Mouse (Mus musculus) embryo, embryonic 10.5 days (tissue): Measurements from ENCODE around the gene Vmn1r78.
"Not testable (repeated sequence)": the region's sequence is repeated elsewhere in the genome, so short reads cannot be mapped to it uniquely, and the experiment has no call there.

Experiments
- DNase-seq: peaks from one replicate; pipeline ENCODE4 v3.0.0-alpha.2; 2015; ENCODE audit warnings: low spot score

Gene Vmn1r78

DNA sequence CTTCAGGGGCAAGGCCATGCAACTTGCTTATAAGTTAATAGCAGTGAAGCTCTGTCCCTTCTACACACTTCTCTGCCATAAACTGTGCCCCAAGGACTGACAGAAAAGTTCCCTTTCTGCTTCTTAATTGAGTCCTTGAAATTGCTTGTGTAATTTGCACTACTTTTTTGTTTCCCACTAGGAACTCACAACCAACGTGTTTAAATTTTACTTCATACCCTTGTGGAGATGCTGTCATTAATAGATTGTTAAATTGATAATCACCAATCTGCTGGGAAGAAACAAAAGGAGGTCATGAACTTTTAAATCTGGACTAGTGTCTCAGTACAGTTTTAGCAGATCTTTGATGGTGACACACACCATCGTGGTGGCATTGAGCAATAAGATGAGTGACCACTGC is at the start of gene Vmn1r78:
TSS of gene Vmn1r78 (plus strand) at position 301 of the 400 bp plus-strand sequence.
- no peak for DNase-seq

- DNase-seq: not testable (repeated sequence)
Observed at GRCm38 (mm10) chr7:12156463-12156862, 6.4 kb downstream of the Vmn1r78 start.

DNA sequence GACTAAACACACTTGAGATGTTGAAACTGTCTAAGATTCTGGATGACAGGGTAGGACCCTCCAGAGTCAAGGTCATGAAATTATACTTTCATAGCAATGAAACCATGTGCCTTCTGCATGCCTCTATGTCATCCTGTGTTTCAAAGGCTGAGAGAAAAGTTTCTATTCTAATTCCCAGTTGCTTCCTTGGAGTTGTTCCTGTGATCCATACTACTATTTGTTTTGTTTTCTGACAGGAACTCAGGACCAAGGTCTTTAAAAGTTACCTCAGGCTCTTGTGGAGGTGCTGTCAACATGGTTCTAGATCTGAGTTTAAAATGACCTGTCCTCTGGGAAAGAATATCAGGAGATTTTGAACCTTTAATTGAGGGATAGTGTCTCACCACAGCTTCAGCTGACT is 20.9 kb downstream of the Vmn1r78 start, which contains the start of gene Vmn1r79:
TSS of gene Vmn1r79 (plus strand) at position 301 of the 400 bp plus-strand sequence.
- not testable (repeated sequence) for DNase-seq

GRCm38 (mm10) chr7:12172926-12173325 is 22.9 kb downstream of the Vmn1r78 start:
- DNase-seq: not testable (repeated sequence)

DNA sequence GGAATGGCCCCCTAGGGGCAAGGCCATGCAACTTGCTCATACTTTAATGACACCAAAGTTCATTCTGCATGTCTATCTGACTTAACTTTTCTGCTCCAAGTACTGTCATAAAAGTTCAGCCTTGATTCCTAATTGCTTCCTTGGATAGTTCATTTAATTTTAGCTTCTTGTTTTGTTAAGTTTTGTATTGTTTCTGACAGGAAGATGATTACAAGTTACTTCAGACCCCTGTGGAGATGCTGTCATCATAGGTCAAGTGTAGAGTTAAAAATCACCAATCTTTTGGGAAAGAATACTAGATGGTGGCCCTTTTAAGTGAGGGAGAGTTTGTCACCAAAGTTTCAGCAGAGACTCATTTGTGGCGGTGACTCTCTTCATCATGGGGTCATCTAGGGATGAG is 38.9 kb downstream of the Vmn1r78 start, which contains the start of gene Vmn1r80:
TSS of gene Vmn1r80 (plus strand) at position 301 of the 400 bp plus-strand sequence.
- DNase-seq: no peak

GRCm38 (mm10) chr7:12204141-12204540 is 54.1 kb downstream of the Vmn1r78 start:
- no peak for DNase-seq
